Mouse (Mus musculus) layer of hippocampus, adult 8-10 months (tissue): Measurements from ENCODE around the gene Elf3. TPM values are rescaled to one million over a fixed set of nuclear protein-coding genes. Genes with fewer than 3 reads are reported as not detected.
"Not testable (repeated sequence)": the region's sequence is repeated elsewhere in the genome, so short reads cannot be mapped to it uniquely, and the experiment has no call there.

ENCODE experiments used
- DNase-seq, 2 experiments: peaks; one replicate each; pipeline ENCODE4 v3.0.0; 2022; ENCODE audit warnings: low spot score in 2 of 2
- total RNA-seq, 4 experiments: library from RNA; stranded (reverse); gene quantifications; 2 replicates each; pipeline ENCODE4 v1.2.4; 2022

Gene Elf3
- not detected for total RNA-seq

DNA sequence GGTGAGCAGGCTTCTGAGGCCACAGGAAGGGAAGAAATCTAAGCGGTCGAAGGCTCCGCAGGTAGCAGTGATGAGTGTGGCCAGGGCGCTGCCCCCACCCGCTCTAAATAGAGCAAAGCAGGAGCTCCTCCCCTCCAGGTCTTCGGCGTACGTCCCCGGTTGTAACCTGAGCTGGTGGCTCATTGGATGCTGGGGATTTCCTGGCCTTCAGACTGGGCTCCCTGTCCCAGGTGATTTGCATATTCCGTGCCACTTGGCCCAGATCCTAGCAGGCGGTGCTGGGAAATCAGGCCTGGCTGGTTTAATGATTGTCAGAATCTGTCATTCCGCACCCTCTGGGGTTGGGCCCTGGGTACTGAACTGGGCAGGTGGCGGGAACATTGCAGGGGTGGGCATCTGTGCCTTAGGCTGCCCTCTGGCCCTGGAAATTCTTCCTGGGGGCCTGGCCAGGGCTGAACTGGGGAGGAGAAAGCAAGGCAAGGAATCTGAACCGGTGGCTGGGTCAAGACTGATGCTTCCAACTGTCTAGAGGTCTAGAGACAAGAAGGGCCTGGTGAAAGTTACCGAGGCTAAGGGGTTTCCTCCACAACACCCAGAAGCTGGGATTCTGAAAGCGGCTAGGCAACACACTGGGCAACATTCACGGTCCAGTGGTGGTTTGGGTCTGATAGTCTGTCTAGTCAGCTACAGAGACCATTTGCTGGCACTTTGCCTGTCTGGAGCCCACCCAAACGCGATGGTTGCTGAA is at the start of gene Elf3:
TSS of gene Elf3 (minus strand) at position 189 of the 748 bp plus-strand sequence.
- no peak for DNase-seq

GRCm38 (mm10) chr1:135290908-135291307 is 32.5 kb upstream of the Elf3 start:
- DNase-seq, result no peak

DNA sequence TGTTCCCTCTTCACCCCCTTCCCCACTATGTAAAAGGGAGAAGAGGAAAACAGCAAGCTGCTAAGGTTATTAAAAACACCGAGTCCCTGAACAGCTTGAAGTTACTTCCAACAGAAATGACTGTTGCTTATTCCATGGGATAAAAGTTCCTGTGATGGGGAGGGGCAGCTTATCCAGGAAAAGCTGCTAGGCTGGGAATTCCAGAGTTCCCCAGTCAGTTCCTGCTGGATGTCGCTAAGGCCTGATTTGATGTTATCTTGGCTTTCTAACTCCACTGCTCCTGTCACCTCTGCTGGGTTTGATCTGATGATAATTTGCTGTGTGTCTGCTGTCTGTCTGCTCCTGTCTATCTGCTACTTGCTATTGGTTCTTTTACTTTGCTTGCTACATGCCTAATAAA is 27.9 kb upstream of the Elf3 start:
- no peak for DNase-seq

GRCm38 (mm10) chr1:135283826-135284291 is 25.5 kb upstream of the Elf3 start, which contains the start of gene Rnpep:
Gene Rnpep, minus strand, starts transcription at chr1:135284084.
- DNase-seq, result peak; percentile 39 to 66

- peak in 1 of 2 experiments; percentile 50 for DNase-seq
These were observed 25.0 kb upstream of the Elf3 start for GRCm38 (mm10) chr1:135283287-135283825.

DNA sequence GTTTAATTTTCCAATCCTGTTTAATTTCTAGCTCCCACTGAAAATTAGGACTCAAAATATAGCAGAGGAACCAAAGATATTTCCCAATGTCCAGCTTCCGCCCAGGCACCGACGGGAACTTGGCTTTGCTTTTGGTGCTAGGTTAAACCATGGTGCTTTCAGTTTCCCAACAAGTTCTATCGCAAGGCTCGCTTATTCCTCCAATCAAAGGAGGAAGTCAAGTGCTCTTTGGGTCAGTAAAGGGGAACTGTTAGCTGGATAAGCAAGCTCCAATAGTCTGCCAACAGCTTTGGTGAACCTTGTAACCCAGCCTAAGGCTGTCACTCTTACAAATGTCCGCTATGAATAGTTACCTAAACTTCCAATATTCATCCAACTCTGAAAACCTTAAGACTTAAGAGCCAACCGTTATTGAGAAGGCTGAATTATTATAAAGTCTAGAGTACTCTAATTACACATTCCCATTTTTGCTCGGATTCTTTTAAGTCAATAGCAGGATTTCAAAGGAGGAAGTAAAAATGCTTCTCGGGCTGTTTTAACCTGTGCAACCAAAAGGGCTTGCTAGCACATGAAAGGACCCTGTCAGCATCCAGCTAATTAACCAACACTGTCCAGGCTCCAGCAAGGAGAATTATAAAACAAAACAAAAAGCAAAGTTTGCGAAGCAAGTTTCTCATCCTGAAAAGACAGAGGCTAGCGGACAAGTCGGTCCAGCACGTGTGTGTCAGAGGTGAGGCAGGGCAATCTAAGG is 24.3 kb upstream of the Elf3 start:
- DNase-seq, result no peak

- DNase-seq, result no peak
These were observed 23.5 kb upstream of the Elf3 start for GRCm38 (mm10) chr1:135281841-135282240.

DNA sequence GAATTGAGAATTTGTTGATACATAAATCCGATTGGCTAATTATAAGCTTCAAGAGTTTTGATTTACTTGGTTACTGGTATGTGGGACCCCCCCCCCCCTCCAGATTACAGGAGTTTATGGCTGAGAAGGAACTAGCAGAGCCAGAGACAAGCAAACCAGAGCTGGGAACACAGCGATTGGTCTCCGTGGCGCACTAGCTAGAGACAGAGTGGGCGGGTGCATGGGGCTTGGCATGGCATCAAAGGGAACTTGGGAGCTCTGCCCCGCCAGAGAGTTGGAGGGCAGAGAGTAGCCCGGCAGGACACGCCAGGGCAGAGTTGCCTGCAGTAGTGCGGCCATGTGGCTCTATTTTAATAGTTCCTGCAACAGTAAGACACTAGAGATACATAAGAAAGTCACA is 22.3 kb upstream of the Elf3 start:
- DNase-seq, result peak; percentile 50 to 60

DNA sequence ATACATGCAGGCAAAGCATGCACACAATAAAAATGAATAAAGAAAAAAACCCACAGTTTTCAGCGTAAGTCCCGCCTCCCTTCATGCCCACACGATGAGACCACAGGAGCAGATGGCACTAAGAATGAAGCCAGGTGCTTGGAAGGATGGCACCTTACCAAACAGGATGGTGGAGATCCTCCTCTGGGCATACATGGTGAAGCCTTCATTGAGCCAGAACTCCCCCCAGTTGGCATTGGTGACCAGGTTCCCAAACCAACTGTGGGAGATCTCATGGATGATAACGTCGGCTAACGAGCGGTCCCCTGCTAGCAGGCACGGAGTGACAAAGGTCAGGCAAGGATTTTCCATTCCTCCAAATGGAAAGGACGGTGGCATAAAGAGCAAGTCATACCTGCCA is 13.0 kb upstream of the Elf3 start:
- no peak for DNase-seq

DNA sequence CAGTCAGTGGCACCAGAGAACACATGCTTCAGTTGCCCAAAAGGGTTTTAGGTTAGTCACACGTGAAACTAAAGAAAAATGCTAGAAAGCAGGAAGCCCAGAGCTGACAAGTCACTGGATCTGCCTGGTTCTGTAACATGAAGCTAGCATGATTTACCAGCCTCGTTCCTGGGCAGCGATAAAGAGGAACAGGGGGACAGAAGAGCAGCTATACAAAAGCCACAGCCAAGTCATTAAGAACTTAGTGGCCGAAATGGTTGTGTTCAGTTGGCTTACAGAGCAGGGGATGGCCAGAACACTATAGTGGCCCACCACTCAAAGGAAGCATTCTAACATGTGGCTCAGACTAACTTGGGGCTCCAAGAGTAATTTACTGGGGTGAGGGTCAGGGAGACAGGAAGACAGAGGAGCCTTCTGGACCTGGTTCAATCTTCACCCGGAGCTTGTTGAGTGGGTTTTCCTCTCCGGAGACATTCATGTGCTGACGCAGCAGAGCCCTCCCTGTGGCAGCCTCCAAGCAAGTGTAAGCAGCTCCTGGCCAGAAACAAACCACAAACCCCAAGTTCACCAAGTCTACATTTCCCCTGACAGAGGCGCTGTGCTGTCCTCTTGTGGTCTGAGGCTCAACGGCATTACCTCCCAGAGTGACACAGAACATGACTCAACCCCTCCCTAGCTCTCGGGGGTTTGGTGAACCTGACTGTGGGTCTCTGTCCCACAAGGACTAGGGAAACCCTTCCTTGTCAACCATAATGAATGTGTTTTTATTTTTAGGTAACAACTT is 9.5 kb upstream of the Elf3 start:
- no peak for DNase-seq

DNA sequence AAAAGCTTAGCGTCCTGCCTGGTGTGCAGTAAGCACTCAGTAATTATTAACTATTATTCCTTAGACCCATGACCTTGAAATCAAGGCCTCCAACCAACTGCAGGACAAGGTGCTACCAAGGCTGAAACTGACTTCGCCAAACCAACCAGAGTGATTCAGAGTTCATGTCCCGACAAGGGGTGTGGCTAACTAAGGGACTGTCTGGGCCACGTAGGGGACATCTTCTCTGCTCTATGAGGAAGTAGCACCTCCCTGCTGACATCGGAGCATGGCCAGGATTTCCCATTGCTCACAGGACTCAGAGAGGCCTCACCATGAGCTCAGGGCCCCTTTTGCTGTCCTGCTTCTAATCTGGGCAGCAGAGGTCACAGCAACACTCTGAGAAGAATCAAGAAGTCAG is 7.5 kb upstream of the Elf3 start:
- no peak for DNase-seq

GRCm38 (mm10) chr1:135263316-135263715 is 4.9 kb upstream of the Elf3 start:
- no peak for DNase-seq

DNA sequence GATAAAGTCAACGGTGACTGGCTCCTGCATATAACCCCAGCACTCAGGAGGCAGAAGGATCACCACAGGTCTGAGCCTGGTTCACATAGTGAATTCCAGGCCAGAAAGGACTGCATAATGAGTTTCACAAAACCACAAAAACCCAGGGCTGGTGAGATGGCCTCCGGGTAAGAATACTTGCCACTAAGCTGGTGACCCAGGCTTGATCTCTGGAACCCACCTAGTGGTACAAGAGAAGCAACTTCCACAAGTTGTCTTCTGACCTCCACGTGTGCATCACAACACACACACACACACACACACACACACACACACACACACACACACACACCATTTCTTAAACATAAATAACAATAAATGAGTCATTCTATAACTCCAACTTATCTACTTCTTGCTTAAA is 4.0 kb upstream of the Elf3 start:
- no peak for DNase-seq

DNA sequence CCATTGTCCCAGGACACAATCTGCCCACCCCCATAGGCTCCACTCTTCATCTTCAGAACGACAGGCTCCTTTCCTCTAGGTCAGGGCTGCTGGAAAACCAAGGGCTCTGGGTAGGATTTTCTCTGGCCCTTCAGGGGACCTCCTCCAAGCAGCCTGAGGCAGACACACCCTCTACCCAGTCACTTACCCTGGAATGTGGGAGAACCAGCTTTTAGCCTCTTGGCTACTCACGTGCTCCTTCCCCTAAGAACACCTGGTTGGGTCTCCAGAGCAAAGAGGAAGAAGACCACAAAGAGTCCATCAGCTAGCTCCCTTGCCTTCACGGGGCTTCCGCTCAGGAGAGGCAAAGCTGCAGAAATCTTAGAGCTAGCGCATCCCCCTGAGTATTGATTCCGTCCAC is 2.6 kb upstream of the Elf3 start:
- no peak for DNase-seq

GRCm38 (mm10) chr1:135259128-135259436 is 714 bp upstream of the Elf3 start:
- peak; percentile 56 to 79 for DNase-seq

DNA sequence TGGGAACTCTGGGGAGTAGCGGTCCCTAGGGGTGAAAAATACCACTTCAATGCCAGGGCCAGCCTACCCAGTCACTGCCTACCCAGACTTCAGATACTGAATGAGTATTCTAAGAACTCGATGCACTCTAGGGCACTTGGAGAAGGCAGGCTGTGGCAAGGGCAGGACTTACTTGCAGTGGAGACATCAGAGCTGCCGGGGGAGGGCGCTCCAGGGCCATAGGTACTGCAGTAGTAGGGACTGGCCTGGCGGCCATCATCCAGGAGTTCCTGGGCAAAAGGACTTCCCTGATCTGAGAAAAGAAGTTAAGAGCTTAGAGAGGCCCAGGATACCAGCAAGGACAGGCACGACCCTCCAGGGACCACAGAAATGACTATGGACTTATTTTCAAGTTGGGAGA is 2.1 kb downstream of the Elf3 start:
- no peak for DNase-seq

DNA sequence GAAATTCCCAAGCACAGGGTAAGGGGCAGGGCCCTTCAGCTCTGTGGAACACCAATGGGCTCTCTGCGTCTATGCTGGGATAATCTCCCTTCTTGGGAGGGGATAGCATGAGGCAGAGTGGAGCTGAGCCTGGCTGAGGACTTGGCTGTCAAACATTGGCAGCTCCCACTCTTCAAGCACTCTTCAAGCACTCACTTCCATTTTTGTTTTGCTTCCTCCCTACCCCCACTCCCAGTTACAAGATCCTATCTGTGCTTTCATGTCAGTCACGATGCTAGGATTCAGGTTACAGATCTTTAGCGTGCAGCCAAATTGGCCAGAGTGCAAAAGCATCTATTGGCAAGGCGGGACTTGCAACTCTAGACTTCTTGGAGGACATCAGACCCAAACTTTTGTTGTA is 5.5 kb downstream of the Elf3 start:
- DNase-seq, result no peak

- DNase-seq, result no peak
These were observed 7.0 kb downstream of the Elf3 start for GRCm38 (mm10) chr1:135251405-135251804.

DNA sequence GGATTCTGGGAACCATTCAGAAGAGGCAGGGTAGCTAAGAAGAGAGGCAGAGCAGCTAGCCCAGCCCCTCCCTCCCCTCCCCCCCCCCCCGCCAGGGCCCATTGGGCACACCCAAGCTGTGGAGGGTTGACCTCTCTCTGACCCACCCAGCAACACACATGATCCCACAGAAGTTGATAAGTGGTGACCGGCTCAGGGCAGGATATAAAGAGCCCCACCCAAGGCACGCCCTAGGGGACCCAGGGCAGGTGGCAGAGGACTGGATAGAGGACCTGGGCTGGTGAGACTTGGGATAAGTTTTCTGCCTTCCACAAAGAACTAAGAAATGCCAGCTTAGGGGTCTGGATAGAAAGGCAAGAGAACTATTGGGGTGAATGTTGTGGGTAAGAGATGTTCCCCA is 7.7 kb downstream of the Elf3 start:
- DNase-seq, result no peak

- DNase-seq, result peak; percentile 53 to 60
These were observed 9.9 kb downstream of the Elf3 start for GRCm38 (mm10) chr1:135248434-135248850.

DNA sequence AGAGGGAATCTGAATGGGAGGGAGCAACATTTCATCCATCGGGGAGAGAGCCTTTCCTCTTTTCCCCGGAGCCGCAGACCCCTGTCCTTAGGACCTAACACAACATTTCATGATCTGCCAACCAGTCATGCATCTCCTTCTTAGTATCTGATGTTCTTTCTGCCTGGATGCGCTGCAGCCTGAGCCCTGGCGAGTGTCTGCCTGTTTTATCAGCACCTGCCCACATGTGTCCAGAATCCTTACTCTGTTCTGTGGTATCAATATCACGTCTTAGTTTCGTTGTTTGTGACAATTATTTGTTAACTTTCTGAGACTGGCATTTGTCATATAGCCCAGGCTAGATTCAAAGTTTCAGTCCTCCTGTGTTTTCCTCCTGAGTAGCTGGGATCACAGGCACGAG is 14.4 kb downstream of the Elf3 start:
- no peak for DNase-seq

DNA sequence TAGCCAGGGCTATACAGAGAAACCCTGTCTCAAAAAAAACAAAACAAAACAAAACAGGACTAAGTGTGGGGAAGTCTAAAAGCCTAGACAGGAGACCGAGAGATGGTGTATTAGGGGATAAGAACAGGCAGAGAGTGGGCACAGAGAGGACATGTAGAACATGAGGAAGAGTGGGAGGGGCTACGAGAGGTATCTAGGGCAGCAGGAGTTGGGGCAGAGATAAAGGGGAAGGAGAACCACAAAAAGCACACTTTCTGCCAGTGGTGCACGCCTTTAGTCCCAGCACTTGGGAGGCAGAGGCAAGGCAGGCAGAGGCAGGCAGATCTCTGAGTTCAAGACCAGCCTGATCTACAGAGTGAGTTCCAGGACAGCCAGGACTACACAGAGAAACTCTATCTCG is 18.2 kb downstream of the Elf3 start:
- DNase-seq, result not testable (repeated sequence)
